11 mouse cellular contexts compared by ENCODE assay signal in genomic region chr17:28942101-28942500, GRCm38 (mm10). TPM values are rescaled to one million over a fixed set of nuclear protein-coding genes. Genes with fewer than 3 reads are reported as not detected.
A peak's percentile ranks its signal among the peaks of the same experiment; 100 is the strongest.
DNase-seq lines count a peak whose midpoint lies in the region; ATAC-seq lines count a peak whose summit lies in the region.
"Had no signal": no experiment of that assay in that cellular context is flagged by ENCODE, and none has a peak within 500 bp of the region (broad histone marks: within the 10 kb centered on the region; RNA-seq: fewer than 3 reads in every experiment).

No protein-coding gene starts in this region.

- 79% methylated on average over 10 of the region's 11 CpGs for WGBS in embryonic facial prominence, embryonic 10.5 days

- no peaks in the 10 kb centered on the region for H3K27me3 ChIP-seq in embryonic facial prominence, embryonic 10.5 days (replicated peaks; ENCODE audit: low read depth, poor library complexity, severe bottlenecking)

- no peak overlapping the region for H3K4me3 ChIP-seq in embryonic facial prominence, embryonic 10.5 days
- H3K4me3 ChIP-seq: layer of hippocampus, adult 2 months had no signal

- no peak overlapping the region for H3K27ac ChIP-seq in embryonic facial prominence, embryonic 10.5 days (replicated peaks)
- H3K27ac ChIP-seq: layer of hippocampus, adult 2 months had no signal

- H3K4me1 ChIP-seq in embryonic facial prominence, embryonic 10.5 days: no peaks in the 10 kb centered on the region

- H3K9me3 ChIP-seq in embryonic facial prominence, embryonic 10.5 days: peaks cover 8% of the 10 kb centered on the region; the same call in 1 of the 2 replicates

- ATAC-seq in erythroblast, adult 5-6 weeks (replicated peaks; ENCODE audit: low FRiP score, poor library complexity, severe bottlenecking): peak; percentile 97

- H3K36me3 ChIP-seq in embryonic facial prominence, embryonic 10.5 days (replicated peaks): no peaks in the 10 kb centered on the region

- DNase-seq in thymus, postnatal 4 days: peak; percentile 39
- DNase-seq in thymus, postnatal 0 days (ENCODE audit: low spot score): no peak
- DNase-seq in lung, postnatal 25 days (ENCODE audit: low spot score): peak; percentile 35
- no peak for DNase-seq in right cerebral cortex, adult 18-20 months
- DNase-seq in retina, postnatal 1 day: no peak
- DNase-seq in embryonic facial prominence, embryonic 10.5 days (ENCODE audit: low spot score): no peak
- DNase-seq: cerebellum, adult 2 months; heart, adult 18-20 months had no signal

RNA-seq across cellular contexts. Expression of gene Pxt1, which starts 1.5 kb away (rescaled TPM):
- not detected in 2 replicates for polyA plus RNA-seq in thymus, postnatal 0 days (2015; fragmentation: Nextera tagmentation; extraction: Ambion mirVana)
- total RNA-seq in erythroblast, adult 5-6 weeks (2015; ENCODE audit: low replicate concordance): 9.8 TPM in 1 of 2 replicates, not detected in the other
- total RNA-seq in erythroblast, adult 5-6 weeks (2017; ENCODE audit: low replicate concordance): not detected in 2 replicates
- polyA plus RNA-seq in embryonic facial prominence, embryonic 10.5 days (2016; fragmentation: Nextera tagmentation; extraction: Ambion mirVana): 0.20 TPM in 1 of 2 replicates, not detected in the other
- total RNA-seq: heart, adult 18-20 months; layer of hippocampus, adult 2 months had no signal
- polyA plus RNA-seq: cerebellum, adult 2 months; urinary bladder, adult 2 months had no signal

RNA-seq across cellular contexts. Expression of gene Kctd20, which starts 9.6 kb away (rescaled TPM):
- 64.7 and 65.8 TPM in 2 replicates for polyA plus RNA-seq in thymus, postnatal 0 days (2015; fragmentation: Nextera tagmentation; extraction: Ambion mirVana)
- total RNA-seq in erythroblast, adult 5-6 weeks (2015; ENCODE audit: low replicate concordance): 81.7 and 150 TPM in 2 replicates
- 178 and 221 TPM in 2 replicates for total RNA-seq in erythroblast, adult 5-6 weeks (2017; ENCODE audit: low replicate concordance)
- 125 and 126 TPM in 2 replicates for polyA plus RNA-seq in embryonic facial prominence, embryonic 10.5 days (2016; fragmentation: Nextera tagmentation; extraction: Ambion mirVana)

RNA-seq across cellular contexts. Expression of gene 4930539E08Rik, which starts 27.0 kb away (rescaled TPM):
- polyA plus RNA-seq in thymus, postnatal 0 days (2015; fragmentation: Nextera tagmentation; extraction: Ambion mirVana): 1.4 and 2.2 TPM in 2 replicates
- not detected in 2 replicates for total RNA-seq in erythroblast, adult 5-6 weeks (2015; ENCODE audit: low replicate concordance)
- 0.17 TPM in 1 of 2 replicates, not detected in the other for total RNA-seq in erythroblast, adult 5-6 weeks (2017; ENCODE audit: low replicate concordance)
- 0.10 and 0.17 TPM in 2 replicates for polyA plus RNA-seq in embryonic facial prominence, embryonic 10.5 days (2016; fragmentation: Nextera tagmentation; extraction: Ambion mirVana)

Comparison
In these comparisons a context has a peak if more than half of its experiments do, and no peak if none do; other contexts are left out.
1. DNase-seq: peak in thymus, postnatal 4 days (single experiment) and lung, postnatal 25 days (single experiment); none in thymus, postnatal 0 days (single experiment), right cerebral cortex, adult 18-20 months (single experiment), retina, postnatal 1 day (single experiment) and embryonic facial prominence, embryonic 10.5 days (single experiment).